Mouse (Mus musculus) bone marrow macrophage, adult 2 months (primary cell): Measurements from ENCODE around the gene Lmnb2. TPM values are rescaled to one million over a fixed set of nuclear protein-coding genes. Genes with fewer than 3 reads are reported as not detected.

ENCODE experiments used
- H3K27ac ChIP-seq: 2 replicates; pipeline ENCODE4 v1.5.1; 2012; ENCODE audit warnings: low read depth, low read length; ENCODE audit not compliant: insufficient read depth
- H3K4me1 ChIP-seq: 2 replicates; pipeline ENCODE4 v1.6.1; 2012; ENCODE audit warnings: low read length; ENCODE audit not compliant: control insufficient read depth, insufficient read depth
- H3K4me3 ChIP-seq: 2 replicates; pipeline ENCODE4 v1.5.1; 2012; ENCODE audit warnings: mild to moderate bottlenecking, low read length, moderate library complexity; ENCODE audit not compliant: insufficient read depth
- CTCF ChIP-seq: IDR thresholded peaks from 2 replicates; pipeline ENCODE4 v1.5.1; 2012; ENCODE audit warnings: low read depth, mild to moderate bottlenecking, low read length, moderate library complexity
- POLR2A ChIP-seq: IDR thresholded peaks from 2 replicates; pipeline ENCODE4 v1.6.1; 2012; ENCODE audit warnings: mild to moderate bottlenecking, low read depth, low read length, borderline replicate concordance
- polyA plus RNA-seq: library from polyadenylated mRNA; stranded (reverse); fragments of >200 nt; gene quantifications from 2 replicates; pipeline ENCODE4 v1.2.4, GENCODE M21; 2012; ENCODE audit not compliant: missing spikeins, insufficient read depth, insufficient read length

The Lmnb2 gene
- polyA plus RNA-seq, 1 experiment = 19.5 TPM

DNA sequence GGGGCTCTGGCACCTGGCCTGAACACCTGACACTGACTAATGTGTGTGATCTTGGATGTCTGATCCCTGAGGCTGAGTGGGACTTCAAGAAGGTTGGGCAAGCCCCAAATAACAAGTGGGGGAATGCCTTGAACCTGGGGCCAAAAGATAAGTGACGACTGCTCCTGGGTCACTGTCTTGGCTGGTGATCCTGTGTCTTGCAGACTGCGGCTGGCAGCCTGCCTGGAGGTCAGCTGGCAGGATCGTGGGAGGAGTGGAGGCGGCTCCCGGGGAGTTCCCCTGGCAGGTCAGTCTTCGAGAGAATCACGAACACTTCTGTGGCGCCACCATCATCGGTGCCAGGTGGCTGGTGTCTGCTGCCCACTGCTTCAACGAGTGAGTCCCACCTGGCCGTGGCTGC lies 30.9 kb downstream of the Lmnb2 start:
- no peak for TF ChIP-seq POLR2A
- TF ChIP-seq CTCF = no peak
- Histone ChIP-seq H3K4me3 (no peak overlapping the region), H3K4me1 (no peaks in the 10 kb centered on the region), H3K27ac (no peak overlapping the region)

DNA sequence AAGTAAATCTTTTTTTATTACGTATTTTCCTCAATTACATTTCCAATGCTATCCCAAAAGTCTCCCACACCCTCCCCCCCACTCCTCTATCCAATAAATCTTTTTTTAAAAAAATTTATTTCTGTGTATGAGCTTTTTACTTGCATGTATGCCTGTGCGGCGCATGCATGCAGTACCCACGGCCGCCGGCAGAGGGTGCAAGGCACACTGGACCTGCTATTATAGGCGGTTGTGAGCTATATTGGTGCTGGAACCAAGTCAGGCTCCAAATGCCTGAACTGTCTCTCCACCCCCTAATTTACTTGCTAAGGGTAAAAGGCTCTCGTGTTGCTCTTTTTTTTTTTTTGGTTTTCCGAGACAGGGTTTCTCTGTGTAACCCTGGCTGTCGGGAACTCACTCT lies 36.7 kb downstream of the Lmnb2 start:
- Histone ChIP-seq H3K4me1 (peaks cover 13% of the 10 kb centered on the region), H3K27ac (no peak overlapping the region), H3K4me3 (no peak overlapping the region)
- peak; percentile 92 for TF ChIP-seq CTCF
- no peak for TF ChIP-seq POLR2A

DNA sequence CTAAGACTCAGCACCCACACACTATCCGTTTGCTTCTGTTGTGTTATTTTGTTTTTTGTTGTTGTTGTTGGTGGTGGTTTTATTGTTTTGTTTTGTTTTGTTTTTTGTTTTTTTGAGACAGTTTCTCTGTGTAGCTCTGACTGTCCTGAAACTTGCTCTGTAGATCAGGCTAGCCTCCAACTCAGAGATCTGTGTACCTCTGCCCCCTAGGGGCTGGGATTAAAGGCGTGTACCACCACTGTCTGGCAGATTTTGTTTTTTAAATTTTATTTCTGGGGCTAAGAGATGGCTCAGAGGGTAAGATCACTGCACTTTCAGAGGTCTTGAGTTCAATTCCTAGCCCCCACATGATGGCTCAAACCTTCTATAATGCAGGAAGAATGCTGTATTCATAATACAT lies 37.1 kb downstream of the Lmnb2 start:
- H3K4me1 ChIP-seq = peaks cover 13% of the 10 kb centered on the region
- TF ChIP-seq CTCF (no peak), POLR2A (no peak)
- no peak overlapping the region for H3K4me3 ChIP-seq
- H3K27ac ChIP-seq = no peak overlapping the region

DNA sequence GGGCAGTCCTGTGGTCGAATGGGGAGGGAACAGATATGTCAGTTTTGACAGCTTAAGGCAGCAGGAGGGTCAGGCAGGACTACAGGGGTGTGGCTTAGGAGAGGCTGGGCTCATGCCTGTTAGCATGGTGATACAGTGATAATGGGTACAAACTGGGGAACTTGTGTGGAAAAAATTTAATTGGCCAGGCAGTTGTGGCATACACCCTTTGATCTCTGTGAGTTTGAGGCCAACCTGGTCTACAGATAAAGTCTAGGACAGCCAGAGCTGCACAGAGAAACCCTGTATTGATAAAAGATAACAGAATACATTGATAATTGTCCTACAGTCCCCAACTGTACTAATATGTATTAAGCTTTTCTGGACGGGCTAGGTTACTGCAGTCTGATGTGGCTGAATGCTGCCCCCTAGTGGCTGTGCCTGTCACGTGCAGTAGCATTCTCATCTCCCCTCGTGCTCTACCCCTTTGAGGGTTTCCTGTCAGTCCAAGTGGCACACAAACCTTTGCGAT lies 37.9 kb downstream of the Lmnb2 start:
- peaks cover 13% of the 10 kb centered on the region for H3K4me1 ChIP-seq
- peak; percentile 86 for TF ChIP-seq CTCF
- TF ChIP-seq POLR2A = no peak
- H3K4me3 ChIP-seq = no peak overlapping the region
- H3K27ac ChIP-seq = no peak overlapping the region

DNA sequence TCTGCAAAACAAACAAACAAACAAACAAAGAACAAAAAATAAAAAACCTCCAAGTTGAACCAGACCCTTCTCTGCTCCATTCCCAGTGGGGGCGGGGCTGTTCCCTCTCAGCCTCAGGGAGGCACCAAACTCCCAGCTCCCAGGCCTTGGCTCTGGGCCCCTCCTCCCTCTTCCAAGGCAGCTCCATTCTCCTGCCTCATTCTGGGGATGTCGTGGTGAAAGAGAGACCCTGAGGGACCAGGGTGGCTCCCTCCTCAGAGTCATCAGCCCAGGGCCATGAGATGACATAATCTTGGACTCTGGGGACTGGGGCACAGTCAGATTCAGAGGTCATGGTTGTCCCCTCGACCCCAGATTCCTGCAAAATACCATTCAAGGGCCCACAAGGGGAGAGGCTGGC lies 41.5 kb downstream of the Lmnb2 start:
- H3K4me3 ChIP-seq = no peak overlapping the region
- no peak for TF ChIP-seq POLR2A
- TF ChIP-seq CTCF = no peak
- H3K4me1 ChIP-seq = peaks cover 13% of the 10 kb centered on the region
- H3K27ac ChIP-seq = no peak overlapping the region

DNA sequence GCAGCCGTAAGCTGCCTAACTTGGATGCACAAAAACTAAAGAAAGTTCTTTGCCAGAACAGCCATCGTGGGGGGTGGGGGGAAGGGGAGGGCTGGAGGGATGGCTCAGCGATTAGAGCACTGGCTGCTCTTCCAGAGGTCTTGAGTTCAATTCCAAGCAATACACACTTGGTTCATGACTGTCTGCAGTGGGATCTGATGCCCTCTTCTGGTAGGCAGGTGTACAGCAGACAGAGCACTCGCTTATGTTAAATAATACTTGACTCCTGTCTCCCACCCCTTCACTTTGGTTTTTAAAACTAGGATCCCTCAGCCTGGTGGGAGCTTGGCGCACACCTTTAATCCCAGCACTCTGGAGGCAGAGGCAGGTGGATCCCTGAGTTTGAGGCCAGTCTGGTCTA lies 42.0 kb downstream of the Lmnb2 start:
- Histone ChIP-seq H3K4me3 (no peak overlapping the region), H3K27ac (no peak overlapping the region), H3K4me1 (peaks cover 13% of the 10 kb centered on the region)
- TF ChIP-seq CTCF (peak; percentile 59), POLR2A (no peak)

DNA sequence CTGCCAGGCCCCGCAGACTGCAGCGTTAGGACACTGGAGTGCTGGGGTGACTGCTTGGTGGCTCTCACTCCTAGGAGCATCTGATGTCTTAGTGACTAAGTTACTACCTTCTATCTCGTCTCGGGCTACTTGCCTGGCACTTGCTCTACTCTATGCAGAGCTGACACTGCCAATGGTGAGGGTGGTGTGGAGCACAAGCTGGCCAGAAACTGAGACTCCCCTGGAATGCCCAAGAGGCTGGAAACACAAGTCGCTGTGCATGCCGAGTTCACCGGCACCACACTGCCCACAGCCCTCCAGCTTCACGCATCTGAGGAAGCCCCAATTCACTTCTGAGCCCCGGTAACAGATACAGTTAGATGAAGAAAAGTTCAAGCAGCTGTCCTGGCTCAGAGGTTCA lies 44.0 kb downstream of the Lmnb2 start:
- Histone ChIP-seq H3K4me1 (peaks cover 13% of the 10 kb centered on the region), H3K27ac (no peak overlapping the region), H3K4me3 (no peak overlapping the region)
- TF ChIP-seq POLR2A (no peak), CTCF (no peak)

DNA sequence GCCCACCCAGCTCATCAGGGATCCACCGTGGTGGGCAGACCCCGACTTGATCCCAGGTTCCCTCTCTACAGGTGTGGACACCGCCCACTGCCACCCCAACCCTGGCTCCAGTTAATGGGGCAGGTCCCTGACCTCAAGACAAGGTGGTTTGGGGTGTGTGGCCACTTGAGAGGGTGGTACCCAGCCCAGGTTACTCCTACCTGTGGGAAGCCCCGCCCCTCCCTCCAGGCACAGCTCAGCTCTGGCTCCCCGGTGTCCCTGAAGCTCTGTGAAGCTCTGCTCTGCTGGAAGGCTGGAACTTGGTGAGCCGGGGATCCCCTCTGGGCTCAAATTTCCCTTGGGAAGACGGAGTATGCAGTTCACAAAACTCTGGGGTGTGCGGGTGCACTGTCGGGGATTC lies 46.5 kb downstream of the Lmnb2 start, which contains the start of gene Tmprss9:
Gene Tmprss9, plus strand, starts transcription at position 268 of the 400 bp plus-strand sequence.
- Histone ChIP-seq H3K4me1 (no peaks in the 10 kb centered on the region), H3K4me3 (no peak within 1 kb of the TSS), H3K27ac (no peak within 1 kb of the TSS)
- TF ChIP-seq POLR2A (no peak), CTCF (no peak)

DNA sequence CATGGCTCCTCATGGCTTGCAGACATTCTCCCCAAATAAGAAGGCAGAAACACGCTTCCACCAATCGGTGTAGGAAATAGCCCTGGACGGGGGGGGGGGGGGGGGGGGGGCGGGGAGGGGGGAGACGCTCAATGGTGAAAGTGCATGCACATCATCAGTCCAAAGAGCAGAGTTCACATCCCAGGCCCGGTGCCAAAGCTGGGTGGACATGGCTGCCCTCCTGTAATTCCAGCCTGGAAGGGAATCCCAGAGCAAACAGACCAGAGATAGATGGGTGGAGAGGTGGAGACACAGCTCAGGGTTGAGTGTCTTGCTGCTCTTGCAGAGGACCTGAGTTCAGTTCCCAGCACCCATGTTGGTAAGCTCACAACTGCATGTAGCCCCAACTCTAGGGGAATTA lies 47.1 kb downstream of the Lmnb2 start:
- Histone ChIP-seq H3K4me1 (no peaks in the 10 kb centered on the region), H3K27ac (no peak overlapping the region), H3K4me3 (no peak overlapping the region)
- TF ChIP-seq POLR2A (no peak), CTCF (no peak)

DNA sequence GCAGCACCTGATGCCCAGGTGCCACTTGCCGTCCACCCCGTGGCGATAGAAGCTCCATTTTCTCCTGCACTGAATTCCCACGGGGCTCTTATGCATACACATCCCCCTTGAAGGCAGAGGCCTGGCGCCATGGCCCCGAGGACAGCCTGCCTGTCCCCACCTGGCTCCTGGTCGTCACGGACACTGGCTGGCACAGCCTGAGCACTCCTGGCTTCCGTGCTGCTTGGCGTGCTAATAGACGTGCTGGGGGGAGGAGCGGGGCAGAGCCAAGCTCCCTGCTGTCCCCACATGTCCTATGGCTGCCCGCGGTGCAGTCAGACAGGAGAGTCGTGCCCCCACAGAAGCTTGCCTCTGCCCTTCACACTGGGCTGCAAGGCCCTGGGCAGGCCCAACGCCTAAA lies 53.6 kb downstream of the Lmnb2 start:
- Histone ChIP-seq H3K4me1 (no peaks in the 10 kb centered on the region), H3K4me3 (no peak overlapping the region), H3K27ac (no peak overlapping the region)
- no peak for TF ChIP-seq POLR2A
- TF ChIP-seq CTCF = no peak

DNA sequence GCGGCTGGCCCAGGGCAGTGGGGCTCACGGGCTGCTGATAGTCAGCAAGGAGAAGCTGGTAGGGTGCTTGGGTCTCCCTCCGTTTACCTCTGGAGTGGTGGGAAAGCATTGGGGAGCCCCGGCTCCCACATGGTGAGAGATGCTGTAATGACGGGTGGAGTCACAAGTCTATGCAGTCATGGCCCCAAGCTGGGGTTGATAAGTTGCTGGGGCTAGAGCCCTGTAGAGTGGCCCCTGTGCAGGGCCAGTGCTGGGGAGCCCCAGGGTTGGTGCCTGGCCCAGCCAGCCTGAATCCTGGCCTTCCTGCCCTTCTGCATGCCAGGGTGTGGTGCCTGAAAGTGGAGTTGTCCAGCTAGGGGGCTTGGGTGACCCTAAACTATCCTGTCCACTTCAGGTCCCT lies 55.7 kb downstream of the Lmnb2 start:
- TF ChIP-seq POLR2A (no peak), CTCF (no peak)
- no peak overlapping the region for H3K27ac ChIP-seq
- peaks cover 2% of the 10 kb centered on the region for H3K4me1 ChIP-seq
- H3K4me3 ChIP-seq = no peak overlapping the region
